Mouse (Mus musculus): Measurements from ENCODE around the gene Plxna2. TPM values are rescaled to one million over a fixed set of nuclear protein-coding genes. Genes with fewer than 3 reads are reported as not detected.
A peak's percentile ranks its signal among the peaks of the same experiment; 100 is the strongest.

Plxna2 gene
- polyA plus RNA-seq (2015; fragmentation: Nextera tagmentation; extraction: Ambion mirVana), result 20.4 and 23.3 TPM in 2 replicates

DNA sequence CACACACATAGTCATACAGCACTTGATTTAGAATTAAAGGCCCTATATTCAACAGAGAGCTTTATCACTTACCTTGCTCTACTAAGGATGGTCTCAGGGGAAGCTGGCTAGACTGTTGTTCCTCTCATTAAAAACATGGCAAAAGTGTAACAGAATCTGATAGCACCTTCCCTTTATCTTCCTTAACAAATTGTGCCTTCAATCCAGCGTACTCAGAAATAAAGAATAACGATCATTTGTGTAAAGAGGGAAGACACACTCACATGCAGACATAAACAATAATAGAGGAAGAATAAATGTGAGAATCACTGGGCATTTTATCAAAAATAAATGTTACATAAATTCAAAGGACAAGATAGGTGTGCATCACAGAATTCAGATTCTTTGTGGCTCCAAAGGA lies at the start of gene Plxna2:
TSS of gene Plxna2 (plus strand) at position 301 of the 400 bp plus-strand sequence.
- ATAC-seq, result no peak
- Histone ChIP-seq H3K9ac (replicated peaks) (peak within 1 kb of the TSS; percentile 93; the same call in 1 of the 2 replicates), H3K4me2 (replicated peaks) (peak within 1 kb of the TSS; percentile 67), H3K27me3 (no peaks in the 10 kb centered on the region), H3K4me1 (replicated peaks) (peaks cover 45% of the 10 kb centered on the region), H3K4me3 (replicated peaks) (peak within 1 kb of the TSS; percentile 83), H3K36me3 (no peaks in the 10 kb centered on the region), H3K27ac (peak within 1 kb of the TSS; percentile 93), H3K9me3 (no peaks in the 10 kb centered on the region)
- WGBS, result 96% methylated on average over 2 of the region's 2 CpGs

DNA sequence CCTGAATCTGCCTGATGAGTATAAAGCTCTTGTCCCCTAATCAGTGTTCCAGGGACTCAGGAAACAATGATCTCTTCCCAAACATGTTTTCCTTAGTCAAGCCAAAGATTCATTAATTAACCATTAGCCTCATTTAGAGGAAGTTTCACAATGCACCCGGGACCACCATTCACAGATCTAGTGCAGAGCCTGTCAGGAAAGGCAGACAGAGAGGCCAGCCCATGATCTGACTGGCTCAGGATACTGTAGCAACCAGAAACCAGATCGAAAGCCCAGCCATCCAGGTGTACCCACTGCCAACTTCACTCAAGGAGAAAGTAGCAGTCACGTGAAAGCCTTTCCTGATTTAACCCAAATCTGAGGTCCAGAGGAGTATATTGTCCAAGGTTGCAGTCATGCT lies 44.1 kb upstream of the Plxna2 start:
- no peaks in the 10 kb centered on the region for H3K36me3 ChIP-seq
- no peak overlapping the region for H3K9ac ChIP-seq (replicated peaks)
- WGBS, result 48% methylated on average over 3 of the region's 3 CpGs
- ATAC-seq, result no peak
- no peaks in the 10 kb centered on the region for H3K27me3 ChIP-seq
- H3K4me2 ChIP-seq (replicated peaks), result no peak overlapping the region
- peaks cover 5% of the 10 kb centered on the region; the same call in 1 of the 2 replicates for H3K4me1 ChIP-seq (replicated peaks)
- no peak overlapping the region for H3K27ac ChIP-seq
- H3K9me3 ChIP-seq, result no peaks in the 10 kb centered on the region
- H3K4me3 ChIP-seq (replicated peaks), result no peak overlapping the region

DNA sequence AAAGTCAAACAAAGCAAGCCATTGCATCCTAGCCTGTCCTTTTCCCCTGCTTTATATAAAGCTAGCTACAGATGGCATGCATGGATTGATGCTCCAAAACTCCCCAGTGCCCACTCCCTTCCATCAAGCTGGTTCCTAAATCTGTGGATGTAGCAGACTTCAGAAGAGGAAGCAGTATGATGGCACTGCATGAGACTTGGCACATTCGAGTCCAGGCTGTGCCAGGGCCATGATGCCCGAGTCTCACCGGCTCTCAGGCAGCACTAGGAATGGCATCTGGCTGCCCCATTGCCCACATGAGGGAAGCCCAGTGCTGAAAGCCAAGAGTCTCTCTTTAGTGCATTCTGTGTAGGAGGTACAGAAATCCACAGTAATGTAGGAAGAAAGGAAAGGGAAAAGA lies 39.7 kb upstream of the Plxna2 start:
- H3K27ac ChIP-seq, result no peak overlapping the region
- no peak overlapping the region for H3K4me2 ChIP-seq (replicated peaks)
- H3K27me3 ChIP-seq, result no peaks in the 10 kb centered on the region
- ATAC-seq, result no peak
- peaks cover 5% of the 10 kb centered on the region; the same call in 1 of the 2 replicates for H3K4me1 ChIP-seq (replicated peaks)
- 88% methylated on average over 3 of the region's 3 CpGs for WGBS
- H3K9me3 ChIP-seq, result no peaks in the 10 kb centered on the region
- no peaks in the 10 kb centered on the region for H3K36me3 ChIP-seq
- no peak overlapping the region for H3K4me3 ChIP-seq (replicated peaks)
- H3K9ac ChIP-seq (replicated peaks), result no peak overlapping the region

DNA sequence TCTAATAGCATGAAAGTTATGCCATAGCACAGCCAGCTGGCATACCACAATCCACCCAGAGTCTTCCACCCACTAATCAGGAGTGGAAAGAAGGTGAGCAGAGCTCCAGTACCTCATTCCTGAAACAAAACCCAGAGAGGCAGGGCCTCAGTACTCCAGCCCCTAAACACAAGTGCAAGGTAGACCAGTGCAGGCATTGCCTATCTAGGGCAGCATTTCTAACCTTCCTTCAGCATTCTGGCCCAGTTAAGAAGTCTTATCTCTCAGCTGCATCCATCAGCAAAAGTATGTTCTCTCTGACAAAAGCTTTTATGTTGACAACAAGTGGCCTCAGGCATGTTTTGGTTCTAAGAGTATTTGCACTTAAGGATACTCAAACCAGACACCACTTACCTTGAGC lies 37.5 kb upstream of the Plxna2 start:
- Histone ChIP-seq H3K27ac (no peak overlapping the region), H3K9me3 (no peaks in the 10 kb centered on the region)
- no peak for ATAC-seq

DNA sequence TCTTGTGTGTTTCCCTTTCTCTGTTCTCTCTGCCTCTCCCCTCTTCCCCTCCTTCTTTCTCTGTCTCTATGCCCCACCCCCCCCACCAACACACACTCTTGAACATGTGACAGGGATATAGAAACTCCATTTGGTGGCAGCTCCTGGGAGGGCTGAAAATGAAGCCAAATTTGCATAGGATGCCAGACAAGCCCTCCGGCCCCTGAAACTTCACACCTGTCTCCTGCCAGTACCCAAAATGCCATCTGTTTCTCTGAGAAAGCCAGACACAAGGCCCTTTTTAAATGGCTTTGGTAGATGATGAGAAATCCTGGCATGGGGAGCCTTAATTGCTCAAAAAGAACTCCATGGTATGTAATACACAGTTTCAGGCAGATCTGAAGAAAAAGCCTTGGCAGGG lies 31.3 kb upstream of the Plxna2 start:
- Histone ChIP-seq H3K9me3 (no peaks in the 10 kb centered on the region), H3K27ac (no peak overlapping the region), H3K36me3 (no peaks in the 10 kb centered on the region), H3K9ac (replicated peaks) (no peak overlapping the region), H3K4me1 (replicated peaks) (peaks cover 15% of the 10 kb centered on the region), H3K4me3 (replicated peaks) (no peak overlapping the region), H3K4me2 (replicated peaks) (no peak overlapping the region), H3K27me3 (no peaks in the 10 kb centered on the region)
- ATAC-seq, result no peak
- 63% methylated on average over 1 of the region's 1 CpGs for WGBS

More for the DNA sequence above, 37.5 kb upstream of the Plxna2 start:
- Histone ChIP-seq H3K9ac (replicated peaks) (no peak overlapping the region), H3K36me3 (no peaks in the 10 kb centered on the region), H3K27me3 (no peaks in the 10 kb centered on the region), H3K4me2 (replicated peaks) (no peak overlapping the region), H3K4me3 (replicated peaks) (no peak overlapping the region), H3K4me1 (replicated peaks) (no peaks in the 10 kb centered on the region)

DNA sequence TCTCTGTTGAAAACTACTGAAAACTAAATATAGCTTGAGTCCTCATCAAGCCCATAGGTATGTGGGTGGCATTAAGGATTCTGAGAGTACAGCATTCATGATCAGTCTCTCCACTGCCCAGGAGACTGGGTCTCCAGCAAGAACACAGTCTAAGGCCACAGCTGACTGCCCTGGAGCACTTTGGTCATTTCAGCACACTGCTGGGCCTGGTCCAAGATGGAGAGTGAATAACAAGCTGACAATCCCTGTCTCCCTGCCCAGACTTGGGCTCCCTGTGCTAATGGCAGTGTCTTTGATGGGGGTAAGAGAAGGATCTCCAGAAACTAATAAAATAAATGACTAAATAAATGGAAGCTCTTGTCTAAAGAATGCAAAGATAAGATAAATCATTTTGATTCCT lies 30.5 kb upstream of the Plxna2 start:
- H3K4me3 ChIP-seq (replicated peaks), result no peak overlapping the region
- H3K27ac ChIP-seq, result no peak overlapping the region
- H3K9me3 ChIP-seq, result no peaks in the 10 kb centered on the region
- H3K27me3 ChIP-seq, result no peaks in the 10 kb centered on the region
- no peak overlapping the region for H3K9ac ChIP-seq (replicated peaks)
- no peak for ATAC-seq
- no peaks in the 10 kb centered on the region for H3K36me3 ChIP-seq
- no peak overlapping the region for H3K4me2 ChIP-seq (replicated peaks)
- H3K4me1 ChIP-seq (replicated peaks), result peaks cover 15% of the 10 kb centered on the region

DNA sequence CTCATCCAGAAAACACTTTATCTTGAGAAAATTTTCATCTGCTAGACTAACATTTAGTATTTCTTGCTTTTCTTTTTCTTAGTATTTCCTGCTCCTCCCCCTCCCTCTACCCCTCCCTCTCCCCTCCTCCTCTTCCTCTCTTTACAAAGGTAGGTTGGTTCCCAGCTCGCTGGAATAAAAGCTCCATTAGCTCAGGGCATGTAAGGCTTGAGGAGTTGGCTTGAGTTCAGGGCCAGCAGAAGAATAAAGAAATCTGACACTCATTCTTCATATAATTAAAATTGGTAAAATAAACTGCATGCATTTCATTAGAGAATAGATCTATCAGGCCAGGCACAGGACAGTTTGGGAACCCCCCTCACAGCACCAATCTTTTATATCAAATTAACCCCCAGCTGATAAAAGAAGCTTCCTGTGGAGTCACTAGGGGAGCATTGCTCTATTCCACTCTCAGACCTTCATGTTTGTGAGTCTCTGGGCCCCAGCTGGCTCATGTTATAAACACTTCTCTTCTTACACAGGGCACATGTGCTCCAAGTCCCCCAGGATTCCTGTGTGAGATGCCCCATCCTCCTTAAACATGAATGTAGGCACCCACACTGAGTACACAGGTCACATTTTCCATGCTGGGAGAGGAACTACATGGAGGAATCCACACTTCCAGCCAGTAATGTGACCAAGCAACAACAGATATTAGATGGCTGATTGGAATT lies 29.9 kb upstream of the Plxna2 start:
- Histone ChIP-seq H3K4me1 (replicated peaks) (peaks cover 15% of the 10 kb centered on the region), H3K27ac (no peak overlapping the region), H3K4me3 (replicated peaks) (no peak overlapping the region), H3K9me3 (no peaks in the 10 kb centered on the region), H3K9ac (replicated peaks) (no peak overlapping the region), H3K4me2 (replicated peaks) (no peak overlapping the region), H3K27me3 (no peaks in the 10 kb centered on the region), H3K36me3 (no peaks in the 10 kb centered on the region)
- ATAC-seq, result peak; percentile 50; the same call in 1 of the 2 replicates
- WGBS, result 12% methylated on average over 1 of the region's 1 CpGs

DNA sequence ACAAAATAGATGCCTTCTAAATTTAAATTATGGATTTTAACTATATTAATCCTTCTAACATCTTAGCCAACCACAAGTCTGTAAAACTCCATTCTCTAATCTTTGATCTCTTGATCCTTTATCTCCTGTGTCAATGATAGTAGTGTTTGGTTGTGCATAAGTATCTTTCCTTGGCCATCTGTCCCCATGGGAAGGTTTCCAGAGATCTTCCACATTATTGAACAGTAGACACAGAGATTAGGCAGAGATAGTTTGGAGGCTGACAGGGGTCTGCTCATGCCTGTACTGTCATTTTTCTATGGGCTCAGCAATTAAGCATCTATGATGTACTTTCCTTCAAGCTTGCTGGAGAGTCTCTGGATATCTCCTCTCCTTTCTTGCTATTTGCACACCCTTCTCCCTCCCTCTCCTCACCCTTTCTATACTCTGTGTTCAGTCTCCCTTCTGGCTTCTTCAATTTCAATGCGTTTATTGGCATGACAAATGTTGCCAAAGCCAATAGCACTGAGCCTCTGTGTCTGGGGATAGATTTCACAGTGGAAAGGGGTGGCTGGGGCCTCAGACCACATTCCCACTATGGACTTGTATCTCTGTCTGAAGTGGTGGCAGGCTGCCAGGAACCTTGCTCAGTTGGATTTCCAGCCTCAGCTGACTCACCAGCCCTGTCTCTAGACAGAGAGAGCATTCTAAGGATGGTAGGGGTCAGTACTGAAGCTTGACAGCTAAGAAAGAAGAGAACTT lies 29.1 kb upstream of the Plxna2 start:
- WGBS, result 69% methylated on average over 1 of the region's 1 CpGs
- Histone ChIP-seq H3K27me3 (no peaks in the 10 kb centered on the region), H3K4me3 (replicated peaks) (no peak overlapping the region), H3K9ac (replicated peaks) (no peak overlapping the region), H3K4me1 (replicated peaks) (peaks cover 15% of the 10 kb centered on the region), H3K27ac (no peak overlapping the region), H3K9me3 (no peaks in the 10 kb centered on the region), H3K4me2 (replicated peaks) (no peak overlapping the region), H3K36me3 (no peaks in the 10 kb centered on the region)
- ATAC-seq, result 0 out of 2 replicates have a peak, but pooled peaks have one; percentile 27

DNA sequence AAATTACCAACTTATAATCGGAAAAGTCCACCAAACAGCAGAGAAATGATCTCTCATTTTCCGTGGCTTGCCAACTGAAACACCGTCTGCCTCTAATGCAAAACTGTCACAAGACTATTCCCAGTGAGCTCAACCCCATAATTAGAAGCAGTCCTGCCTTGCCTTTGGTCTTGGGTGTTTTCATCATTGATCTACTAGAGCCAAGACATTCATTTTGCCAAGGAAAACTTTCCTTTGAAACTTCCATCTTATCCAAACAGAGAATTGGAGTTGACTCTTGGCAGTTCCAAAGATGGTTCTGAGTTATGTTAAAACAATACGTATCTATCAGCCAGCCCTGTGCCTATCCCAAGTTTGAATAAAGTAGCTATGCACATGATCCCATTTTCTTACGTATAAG lies 24.9 kb upstream of the Plxna2 start:
- no peak overlapping the region for H3K4me2 ChIP-seq (replicated peaks)
- ATAC-seq, result no peak
- H3K36me3 ChIP-seq, result no peaks in the 10 kb centered on the region
- H3K27ac ChIP-seq, result no peak overlapping the region
- no peak overlapping the region for H3K9ac ChIP-seq (replicated peaks)
- 86% methylated on average over 5 of the region's 5 CpGs for WGBS
- H3K9me3 ChIP-seq, result no peaks in the 10 kb centered on the region
- H3K4me1 ChIP-seq (replicated peaks), result peaks cover 10% of the 10 kb centered on the region
- no peaks in the 10 kb centered on the region for H3K27me3 ChIP-seq
- H3K4me3 ChIP-seq (replicated peaks), result no peak overlapping the region

DNA sequence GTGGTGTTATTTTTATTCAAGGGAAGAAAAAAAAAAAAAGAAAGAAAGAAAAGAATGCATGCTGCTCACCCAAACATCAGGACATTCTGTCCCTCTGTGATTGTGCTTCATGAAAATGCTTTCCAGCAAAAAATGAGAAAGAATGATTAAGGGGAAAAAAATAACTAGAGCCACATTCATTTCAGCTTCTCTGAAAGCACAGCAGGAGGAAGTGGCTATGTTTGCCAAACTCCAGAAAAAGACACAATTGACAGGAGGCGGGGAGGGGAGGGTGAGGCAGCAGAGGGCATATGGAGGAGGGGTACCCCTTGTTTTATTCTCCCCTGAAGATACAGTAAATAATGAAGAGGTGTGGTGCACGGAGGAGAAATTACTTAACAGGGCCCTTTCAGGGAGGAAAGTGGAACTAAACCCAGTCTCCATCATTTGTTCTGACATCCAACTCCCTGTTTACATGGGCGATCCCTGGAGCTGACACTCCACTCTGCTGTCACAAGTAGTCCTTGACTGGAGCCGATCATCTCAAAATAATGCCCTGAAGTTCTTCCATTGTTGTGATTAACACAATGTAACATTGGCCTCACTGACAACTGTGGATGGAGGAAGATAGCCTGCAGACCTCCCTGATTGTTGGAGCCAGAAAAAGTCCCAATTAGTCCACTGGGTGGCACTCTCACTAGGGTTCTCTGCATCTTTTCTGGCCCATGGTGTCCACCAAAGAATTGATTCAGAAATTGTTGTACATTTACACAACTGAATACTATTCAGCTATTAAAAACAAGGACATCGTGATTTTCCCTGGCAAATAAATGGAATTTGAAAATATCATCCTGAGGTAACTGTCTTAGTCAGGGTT lies 10.4 kb upstream of the Plxna2 start:
- Histone ChIP-seq H3K9ac (replicated peaks) (no peak overlapping the region), H3K36me3 (no peaks in the 10 kb centered on the region), H3K9me3 (no peaks in the 10 kb centered on the region), H3K27me3 (peaks cover 5% of the 10 kb centered on the region; the same call in 1 of the 2 replicates), H3K4me2 (replicated peaks) (no peak overlapping the region), H3K27ac (no peak overlapping the region), H3K4me3 (replicated peaks) (no peak overlapping the region), H3K4me1 (replicated peaks) (no peaks in the 10 kb centered on the region)
- ATAC-seq, result no peak
- 75% methylated on average over 5 of the region's 5 CpGs for WGBS

DNA sequence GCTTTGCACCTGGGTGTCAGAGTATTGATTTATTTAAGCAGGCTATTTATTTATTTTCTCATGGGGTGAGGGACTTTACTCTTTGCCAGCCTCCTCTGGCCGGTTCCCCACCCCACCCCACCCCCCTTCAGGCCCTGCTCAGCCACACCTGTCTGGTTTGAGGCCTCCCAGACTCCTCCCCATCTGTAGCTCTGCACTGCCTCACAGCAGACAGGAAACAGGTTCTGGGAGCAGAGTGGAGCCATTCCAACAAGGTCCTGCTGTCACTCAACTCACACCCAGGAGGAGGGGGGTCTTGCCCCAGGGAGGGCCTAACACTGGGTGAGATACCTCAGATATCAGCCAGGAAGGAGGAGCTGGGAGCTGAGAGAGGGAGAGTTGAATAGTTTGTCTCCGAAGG lies 7.5 kb upstream of the Plxna2 start:
- no peaks in the 10 kb centered on the region for H3K36me3 ChIP-seq
- peak; percentile 48; the same call in 1 of the 2 replicates for ATAC-seq
- 22% methylated on average over 2 of the region's 2 CpGs for WGBS
- H3K4me2 ChIP-seq (replicated peaks), result no peak overlapping the region
- peaks cover 5% of the 10 kb centered on the region; the same call in 1 of the 2 replicates for H3K27me3 ChIP-seq
- H3K27ac ChIP-seq, result no peak overlapping the region
- no peaks in the 10 kb centered on the region for H3K9me3 ChIP-seq
- no peak overlapping the region for H3K4me3 ChIP-seq (replicated peaks)
- H3K4me1 ChIP-seq (replicated peaks), result peaks cover 13% of the 10 kb centered on the region
- no peak overlapping the region for H3K9ac ChIP-seq (replicated peaks)

DNA sequence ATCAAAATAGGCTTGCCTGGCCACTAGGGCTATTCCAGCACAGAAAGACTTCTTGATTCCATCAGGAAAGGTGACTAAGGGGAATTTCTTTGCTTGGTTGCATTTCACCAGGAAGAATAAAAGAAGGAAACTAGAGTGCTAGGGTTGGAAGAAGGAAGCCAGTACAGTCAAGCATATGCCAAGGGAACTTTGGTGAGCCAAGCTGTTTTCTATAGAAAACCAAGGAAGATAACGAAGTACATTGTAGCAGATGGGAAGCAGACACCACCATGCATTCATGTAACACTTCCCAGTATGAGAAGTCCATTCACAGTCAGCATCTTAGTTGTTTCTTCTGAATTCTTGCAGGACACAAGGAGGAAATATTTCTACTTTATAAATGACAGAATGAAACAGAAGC lies 5.4 kb upstream of the Plxna2 start:
- Histone ChIP-seq H3K27ac (no peak overlapping the region), H3K9me3 (no peaks in the 10 kb centered on the region), H3K4me3 (replicated peaks) (no peak overlapping the region), H3K27me3 (peaks cover 5% of the 10 kb centered on the region; the same call in 1 of the 2 replicates), H3K4me2 (replicated peaks) (no peak overlapping the region), H3K9ac (replicated peaks) (no peak overlapping the region), H3K4me1 (replicated peaks) (peaks cover 16% of the 10 kb centered on the region), H3K36me3 (no peaks in the 10 kb centered on the region)
- WGBS, result 80% methylated on average over 1 of the region's 1 CpGs
- ATAC-seq, result no peak

Data from midbrain, embryonic 13.5 days (tissue).